Mouse (Mus musculus): ENCODE measurements at regions not wholly inside any gene's neighbourhood (a gene's known extent, or its start where the extent isn't known, plus 50 kb on each side); places are given as distances from the start of the nearest gene placed in this dataset.

- TF ChIP-seq EP300 (optimal IDR thresholded peaks at IDR 0.05) (no peak), CTCF (IDR thresholded peaks at IDR 0.05; ENCODE audit: low read depth) (no peak)
These were observed 67.8 kb upstream of the Glrp1 start for GRCm38 (mm10) chr1:88577498-88578230.
